Mouse (Mus musculus) cerebellum, adult 2 months (tissue): ENCODE data around the gene Scn1a.

Experiments
- CTCF ChIP-seq: fragments of 200-500 bp; IDR thresholded peaks from 2 replicates; pipeline ENCODE4 v1.5.1; 2011; ENCODE audit warnings: low read depth, mild to moderate bottlenecking, control low read depth, low read length, moderate library complexity, borderline replicate concordance; ENCODE audit not compliant: insufficient read depth
- POLR2A ChIP-seq: fragments of 200-500 bp; IDR thresholded peaks from 2 replicates; pipeline ENCODE4 v1.6.1; 2011; ENCODE audit warnings: low read length, control low read depth, borderline replicate concordance; ENCODE audit not compliant: insufficient read depth

DNA sequence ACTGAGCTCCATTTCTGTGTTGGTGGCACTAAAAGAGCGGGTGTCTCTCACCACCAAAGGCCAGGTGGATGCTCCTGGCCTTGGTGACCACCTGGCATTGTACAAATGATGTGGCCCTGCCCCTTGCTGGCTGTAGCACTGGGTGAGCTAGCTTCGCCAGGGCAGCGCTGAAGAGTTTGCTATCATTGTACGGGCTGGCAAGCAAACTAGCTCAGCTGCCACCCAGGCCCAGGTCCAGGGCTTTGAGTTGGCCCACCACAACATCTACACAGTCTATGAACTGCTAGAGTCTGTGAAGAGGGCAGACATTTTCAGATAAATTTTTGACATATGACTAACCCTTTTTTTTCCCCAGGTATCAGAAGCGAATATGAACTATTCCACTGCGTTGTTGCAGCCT, 23.3 kb upstream of the Scn1a start:
- TF ChIP-seq POLR2A, result no peak
- no peak for TF ChIP-seq CTCF
